Mouse (Mus musculus) neutrophil, adult 5-6 weeks (primary cell): ENCODE results near the gene Tra2a. TPM values are rescaled to one million over a fixed set of nuclear protein-coding genes. Genes with fewer than 3 reads are reported as not detected.
"Not testable (repeated sequence)": the region's sequence is repeated elsewhere in the genome, so short reads cannot be mapped to it uniquely, and the experiment has no call there.

Experiments used
- ATAC-seq: fragments of 151-379, 151-347 bp; 2 replicates; pipeline ENCODE4 v1.8.0; 2017; ENCODE audit warnings: mild to moderate bottlenecking, moderate TSS enrichment; ENCODE audit not compliant: insufficient number of reproducible peaks, poor library complexity, low FRiP score, severe bottlenecking; ENCODE audit errors: extremely low read depth
- total RNA-seq: library from RNA; stranded (forward); fragments of 200-1000 nt; gene quantifications from 2 replicates; pipeline ENCODE4 v1.2.3, GENCODE M21; 2017

The Tra2a gene
- total RNA-seq = 184 and 191 TPM in 2 replicates

DNA sequence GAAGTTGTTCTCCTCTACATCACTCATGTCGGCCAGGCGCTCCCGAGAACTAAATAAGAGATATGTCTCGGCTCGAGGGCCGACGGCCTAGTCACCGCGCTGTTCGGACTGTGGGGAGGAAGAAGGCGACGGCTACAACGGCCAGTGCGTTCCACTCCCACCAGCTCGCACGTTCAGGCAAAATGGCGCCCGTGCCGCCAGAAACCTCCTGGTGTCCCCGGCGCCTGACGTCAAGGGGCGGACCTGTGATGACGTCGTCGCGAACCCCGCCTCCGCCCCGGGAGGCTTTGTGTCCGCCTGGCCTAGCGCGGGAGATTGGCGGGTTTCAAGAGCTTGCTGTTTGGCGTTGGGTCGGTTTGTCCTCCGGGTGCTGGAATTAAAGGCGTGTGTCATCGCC lies at the start of gene Tra2a:
TSS of gene Tra2a (minus strand) at position 187 of the 397 bp plus-strand sequence.
- peak; percentile 97 for ATAC-seq

- ATAC-seq = no peak
These were observed 34.5 kb upstream of the Tra2a start for GRCm38 (mm10) chr6:49298286-49298685.

DNA sequence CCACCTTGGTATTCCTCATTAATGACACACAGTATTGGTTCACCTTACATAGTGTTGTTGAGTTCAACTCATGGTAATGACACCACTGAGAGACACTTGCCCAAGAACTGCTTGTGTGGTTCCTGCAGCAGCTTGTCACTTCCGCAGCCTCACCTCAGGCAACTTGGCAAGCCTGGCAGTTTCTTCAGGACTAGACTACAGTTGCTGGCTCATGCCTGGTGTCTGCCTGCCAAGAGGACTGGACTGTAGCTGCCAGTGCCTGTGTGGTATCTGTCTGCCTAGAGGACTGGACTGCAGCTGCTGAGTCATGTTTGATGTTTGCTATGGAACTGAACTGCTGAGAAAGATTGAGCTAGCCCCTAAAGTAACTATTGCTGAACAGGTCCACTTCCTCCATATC lies 18.3 kb upstream of the Tra2a start:
- ATAC-seq = no peak

GRCm38 (mm10) chr6:49280942-49281341 lies 17.1 kb upstream of the Tra2a start:
- no peak for ATAC-seq

GRCm38 (mm10) chr6:49275296-49275695 lies 11.5 kb upstream of the Tra2a start:
- no peak for ATAC-seq

GRCm38 (mm10) chr6:49274416-49275091 lies 10.7 kb upstream of the Tra2a start:
- ATAC-seq = no peak

DNA sequence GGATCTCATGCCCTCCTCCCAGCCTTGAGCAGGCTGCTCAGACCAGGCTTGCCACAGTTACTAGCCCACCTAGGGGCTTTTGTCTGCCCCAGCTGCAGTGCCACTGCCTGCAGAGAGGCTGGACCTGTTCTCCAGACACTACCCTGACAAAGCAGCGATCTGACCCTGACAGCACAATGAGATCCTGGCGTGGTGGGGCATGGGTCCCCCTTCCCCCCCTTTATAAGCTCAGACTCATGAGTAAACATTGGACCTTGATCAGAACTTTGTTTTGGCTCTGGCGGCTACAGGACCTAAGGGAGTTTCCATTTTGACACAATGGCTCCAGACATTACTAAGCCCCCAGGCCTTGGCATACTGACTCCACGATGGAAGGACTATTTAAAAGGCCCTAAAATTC lies 10.1 kb upstream of the Tra2a start:
- no peak for ATAC-seq

GRCm38 (mm10) chr6:49272863-49273262 lies 9.0 kb upstream of the Tra2a start:
- ATAC-seq = no peak

GRCm38 (mm10) chr6:49271815-49272214 lies 8.0 kb upstream of the Tra2a start:
- ATAC-seq = no peak

DNA sequence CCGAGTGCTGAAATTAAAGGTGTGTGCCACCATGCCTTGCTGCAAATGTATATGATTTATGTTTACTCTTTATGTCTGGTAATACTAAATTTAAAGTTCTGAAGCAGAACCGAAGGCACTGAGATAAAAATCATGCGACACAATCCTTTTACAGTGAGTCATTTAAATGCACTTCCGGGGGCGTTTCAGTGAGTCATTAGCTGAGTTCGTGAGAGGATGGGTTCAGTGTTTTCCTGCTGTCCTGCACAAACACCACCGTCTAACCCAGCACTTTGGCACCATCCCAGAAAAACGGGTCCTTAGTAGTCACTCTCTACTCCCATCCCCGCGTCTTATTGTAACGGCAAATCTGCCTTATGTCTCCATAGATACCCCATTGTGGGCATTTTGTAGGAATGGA lies 6.1 kb upstream of the Tra2a start:
- no peak for ATAC-seq

GRCm38 (mm10) chr6:49269200-49269599 lies 5.4 kb upstream of the Tra2a start:
- peak; percentile 85 for ATAC-seq

- ATAC-seq = no peak
These were observed 3.9 kb upstream of the Tra2a start for GRCm38 (mm10) chr6:49267686-49268085.

GRCm38 (mm10) chr6:49265207-49265606 lies 1.4 kb upstream of the Tra2a start:
- not testable (repeated sequence) for ATAC-seq

DNA sequence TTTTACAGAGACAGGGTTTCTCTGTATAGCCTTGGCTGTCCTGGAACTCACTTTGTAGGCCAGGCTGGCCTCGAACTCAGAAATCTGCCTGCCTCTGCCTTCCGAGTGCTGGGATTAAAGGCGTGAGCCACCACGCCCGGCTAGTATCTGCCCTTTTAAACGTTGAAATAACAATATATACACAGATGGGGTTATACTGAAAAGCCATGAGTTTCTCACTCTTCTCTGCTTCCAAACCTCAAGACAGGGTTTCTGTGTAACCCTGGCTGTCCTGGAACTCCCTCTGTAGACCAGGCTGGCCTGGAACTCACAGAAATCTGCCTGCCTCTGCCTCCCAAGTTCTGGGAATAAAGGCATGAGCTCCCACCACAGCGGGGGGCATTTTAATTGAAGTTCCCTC lies 613 bp upstream of the Tra2a start:
- not testable (repeated sequence) for ATAC-seq

DNA sequence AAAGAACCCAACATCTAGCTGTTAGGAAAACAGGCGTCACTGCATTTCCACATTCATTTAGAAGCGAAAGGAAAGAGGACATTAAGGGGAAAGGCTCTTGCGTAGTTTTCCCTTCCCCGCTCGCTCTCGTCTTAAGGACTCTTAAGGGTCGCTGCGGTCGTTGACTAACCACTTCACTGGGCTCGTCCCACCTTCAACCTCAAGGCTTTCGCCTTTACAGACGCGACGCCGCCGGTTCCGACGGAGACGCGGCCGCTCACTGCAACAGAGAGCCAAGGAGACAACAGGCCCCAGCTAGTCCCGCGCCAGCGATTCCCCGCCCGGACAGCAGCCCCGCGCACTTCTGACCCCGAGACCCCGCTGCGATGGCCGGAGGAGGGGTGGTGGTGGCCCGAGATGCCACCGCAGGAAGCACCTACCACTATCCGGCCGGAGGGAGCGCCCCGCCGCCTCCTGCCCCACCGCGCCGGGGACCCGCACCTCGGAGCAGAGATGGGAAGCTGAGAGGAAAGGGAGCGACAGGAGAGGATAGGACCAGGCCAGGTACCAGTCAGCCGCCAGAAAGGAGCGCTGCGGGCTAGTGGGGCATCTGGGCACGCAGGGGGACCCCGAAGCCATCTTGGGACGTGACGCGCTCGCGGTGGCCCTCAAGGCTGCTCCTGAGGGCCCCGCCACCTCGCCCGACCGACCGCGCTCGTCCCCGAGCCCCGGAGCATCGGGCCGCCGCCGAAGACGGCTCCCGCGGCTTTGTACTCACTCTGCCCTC lies 569 bp downstream of the Tra2a start:
- ATAC-seq = peak; percentile 14

DNA sequence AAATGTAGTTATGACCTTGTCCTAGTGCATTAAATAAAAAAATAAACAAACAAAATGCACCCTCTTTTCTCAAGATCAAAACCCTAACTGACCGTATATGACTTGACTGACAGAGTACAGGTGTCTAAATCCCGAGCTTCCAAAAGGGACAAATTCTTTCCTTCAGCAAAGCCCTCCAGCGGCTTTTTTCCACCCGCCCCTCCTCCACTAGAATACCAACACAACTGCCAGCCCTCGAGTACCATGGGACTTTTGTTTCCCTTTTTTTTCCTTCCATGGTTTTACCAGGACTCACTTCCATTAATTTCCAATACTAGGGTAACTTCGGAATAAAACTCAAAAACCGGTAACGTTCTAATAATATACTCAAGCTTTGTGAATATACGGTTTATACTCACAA lies 1.4 kb downstream of the Tra2a start:
- no peak for ATAC-seq

GRCm38 (mm10) chr6:49259711-49260110 lies 4.1 kb downstream of the Tra2a start:
- no peak for ATAC-seq

DNA sequence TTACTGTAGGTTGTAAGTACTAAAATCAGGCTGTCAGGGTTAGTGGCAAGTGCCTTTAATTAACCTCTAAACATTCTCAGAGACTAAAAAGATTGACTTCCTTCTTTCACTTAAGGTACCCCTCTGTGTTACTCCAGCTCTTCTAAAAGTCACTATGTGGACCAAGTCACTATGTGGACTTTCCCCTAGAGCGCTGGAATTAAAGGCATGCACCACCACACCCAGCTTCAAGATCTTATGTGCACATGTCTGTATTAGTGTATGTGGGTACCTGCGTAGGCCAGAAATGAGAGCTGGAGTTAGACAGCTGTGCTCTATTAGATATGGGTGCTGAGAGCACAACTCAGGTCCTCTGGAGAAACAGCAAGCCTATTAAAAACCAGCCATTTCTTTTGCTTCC lies 6.0 kb downstream of the Tra2a start:
- ATAC-seq = no peak

GRCm38 (mm10) chr6:49252207-49252606 lies 11.6 kb downstream of the Tra2a start:
- no peak for ATAC-seq

DNA sequence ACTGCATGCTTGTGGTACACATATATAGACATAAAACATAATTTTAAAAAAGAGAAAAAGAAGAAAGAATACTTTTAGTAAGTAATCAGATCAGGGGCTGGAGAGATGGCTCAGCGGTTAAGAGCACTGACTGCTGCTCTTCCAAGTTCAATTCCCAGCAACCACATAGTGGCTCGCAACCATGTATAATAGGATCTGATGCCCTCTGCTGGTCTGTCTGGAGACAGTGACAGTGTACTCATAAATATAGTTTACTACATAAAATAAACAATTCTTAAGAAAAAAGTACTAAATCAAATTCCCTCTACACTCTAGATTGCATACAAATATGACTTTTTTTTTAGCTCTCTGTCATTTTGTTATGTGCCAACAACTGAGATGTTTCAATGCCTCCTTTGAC lies 12.6 kb downstream of the Tra2a start:
- ATAC-seq = no peak
